Mouse (Mus musculus) stomach, postnatal 0 days (tissue): ENCODE measurements at regions not wholly inside any gene's neighbourhood (a gene's known extent, or its start where the extent isn't known, plus 50 kb on each side); places are given as distances from the start of the nearest gene placed in this dataset.
A peak's percentile ranks its signal among the peaks of the same experiment; 100 is the strongest.

Experiments used
- CTCF ChIP-seq: IDR thresholded peaks from 2 replicates; pipeline ENCODE4 v1.5.1; 2016; ENCODE audit warnings: antibody characterized with exemption, low read depth, mild to moderate bottlenecking, moderate library complexity
- EP300 ChIP-seq: optimal IDR thresholded peaks from 2 replicates; pipeline ENCODE3; 2016; ENCODE audit warnings: antibody characterized with exemption

DNA sequence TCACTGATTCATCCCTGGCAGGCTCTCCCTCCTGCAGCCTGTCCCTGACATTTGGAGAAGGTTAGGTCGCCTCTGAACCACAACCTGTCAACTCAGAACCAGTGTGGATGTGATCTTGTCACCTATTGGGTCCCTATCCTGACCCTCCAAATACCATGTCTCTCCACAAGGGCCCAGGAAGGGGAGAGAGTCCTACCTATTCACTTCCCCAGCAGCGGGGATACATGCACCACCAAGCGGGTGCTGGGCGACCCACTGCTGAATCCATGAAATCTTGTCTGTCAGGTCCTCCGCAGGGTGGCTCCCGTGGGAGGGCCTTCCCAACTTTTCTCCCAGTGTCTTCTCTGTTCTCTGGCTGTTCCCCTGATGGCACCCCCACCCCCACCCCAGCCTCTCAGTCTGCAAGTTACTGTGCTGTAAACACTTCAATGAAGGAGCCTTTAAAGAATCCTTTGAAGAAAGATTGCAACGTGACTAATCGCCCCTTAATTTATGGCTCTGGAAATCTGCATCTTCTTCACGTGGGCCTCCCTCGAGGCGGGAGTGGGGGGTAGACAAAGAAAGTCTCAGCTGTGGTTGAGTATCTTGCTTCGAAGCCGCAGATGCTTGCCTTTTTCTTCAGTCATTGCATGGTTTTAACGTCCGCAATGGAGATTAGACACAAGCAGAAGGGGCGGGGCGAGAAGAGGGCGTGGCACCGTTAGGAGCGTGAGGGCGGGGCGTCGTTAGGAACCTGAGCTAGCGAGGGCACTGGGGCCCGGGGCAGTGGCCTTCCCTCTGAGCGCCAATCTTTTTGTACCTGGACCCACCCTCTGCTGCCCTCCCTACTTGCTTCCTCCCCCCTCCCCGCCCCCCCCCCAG, 69.1 kb upstream of the Zbtb40 start:
- TF ChIP-seq CTCF (peak; percentile 17; the same call in 1 of the 2 replicates), EP300 (no peak)
